Mouse (Mus musculus) embryonic stem cell, embryonic (primary cell): Measurements from ENCODE around the gene Cabcoco1.

Source experiments
- CTCF ChIA-PET, 4 experiments: fragments of 300-600 bp in 2 of 4; fragments of 350-600 bp in 2 of 4; sonication (Branson Sonifier 250); formaldehyde crosslinking; loops; one replicate each; lab custom pipeline; 2022; ENCODE audit warnings: inconsistent platforms in 2 of 4; lab: Charles Lee
- POLR2A ChIA-PET, 4 experiments: fragments of 300-600 bp in 2 of 4; fragments of 350-600 bp in 2 of 4; sonication (Branson Sonifier 250); formaldehyde crosslinking; loops; one replicate each; lab custom pipeline; 2022; ENCODE audit warnings: antibody characterized with exemption in 4 of 4, inconsistent platforms in 1 of 4; lab: Charles Lee

Gene Cabcoco1

GRCm38 (mm10) chr10:68445244-68445811 lies 96.4 kb downstream of the Cabcoco1 start:
- POLR2A ChIA-PET = no interaction called here
- CTCF ChIA-PET = no interaction called here

DNA sequence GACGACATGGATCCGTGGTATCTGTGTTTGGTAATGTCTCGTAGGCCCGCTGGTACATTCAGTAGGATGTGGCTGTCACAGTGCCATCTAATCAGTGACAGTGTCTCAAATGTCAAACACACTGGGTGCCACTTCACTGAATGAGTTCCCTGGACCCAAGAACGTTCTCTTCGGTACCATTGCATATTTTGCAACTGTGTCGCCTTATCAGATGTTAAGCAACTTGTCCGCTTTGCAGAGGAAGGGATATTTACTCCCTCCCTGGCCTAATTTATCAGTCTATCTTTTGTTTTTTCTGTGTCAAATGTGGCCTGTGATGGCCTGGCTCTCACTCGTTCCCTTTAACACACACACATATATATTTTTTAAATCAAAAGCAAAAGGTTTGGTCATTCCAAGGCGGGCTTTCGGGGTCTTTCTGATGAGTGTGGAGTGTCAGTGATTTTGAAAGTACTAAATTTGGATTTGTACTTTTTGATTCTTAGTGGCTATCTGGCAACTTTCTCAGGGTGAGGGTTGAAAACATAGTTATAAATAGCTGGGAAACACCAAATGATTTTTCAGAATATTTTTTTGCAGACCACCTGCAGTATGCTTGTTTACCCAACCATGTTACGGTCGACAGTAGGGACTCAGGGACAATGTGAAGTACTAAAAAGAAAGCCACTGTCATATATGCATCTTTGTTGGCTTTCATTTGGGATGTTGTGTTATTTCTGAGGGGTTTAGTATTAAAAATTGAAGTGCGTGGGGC lies 97.2 kb downstream of the Cabcoco1 start:
- CTCF ChIA-PET = no interaction called here

DNA sequence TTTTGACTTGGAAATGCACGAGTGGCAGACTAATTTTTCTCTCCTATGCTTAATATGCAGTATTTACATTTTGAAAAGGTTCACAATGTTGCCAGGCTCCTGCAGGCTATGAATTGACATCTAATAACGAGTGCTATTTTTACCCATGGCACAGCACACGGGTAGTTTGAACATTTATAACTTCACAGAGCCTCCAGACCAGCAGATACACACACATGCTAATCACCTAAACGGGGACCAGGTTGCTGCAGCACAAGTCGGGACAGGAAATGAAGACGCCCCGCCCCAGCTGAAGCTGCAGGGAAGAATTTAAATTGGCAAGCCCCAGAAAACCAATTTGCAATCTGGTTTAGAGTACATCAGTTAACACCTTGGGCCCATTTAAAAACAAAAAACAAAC lies 98.6 kb downstream of the Cabcoco1 start:
- POLR2A ChIA-PET = no interaction called here
- CTCF ChIA-PET = no interaction called here

More for the DNA sequence above, 97.2 kb downstream of the Cabcoco1 start:
- POLR2A ChIA-PET = no interaction called here

- CTCF ChIA-PET = no interaction called here
- POLR2A ChIA-PET = no interaction called here
Measured at GRCm38 (mm10) chr10:68442713-68443112, 99.0 kb downstream of the Cabcoco1 start.

DNA sequence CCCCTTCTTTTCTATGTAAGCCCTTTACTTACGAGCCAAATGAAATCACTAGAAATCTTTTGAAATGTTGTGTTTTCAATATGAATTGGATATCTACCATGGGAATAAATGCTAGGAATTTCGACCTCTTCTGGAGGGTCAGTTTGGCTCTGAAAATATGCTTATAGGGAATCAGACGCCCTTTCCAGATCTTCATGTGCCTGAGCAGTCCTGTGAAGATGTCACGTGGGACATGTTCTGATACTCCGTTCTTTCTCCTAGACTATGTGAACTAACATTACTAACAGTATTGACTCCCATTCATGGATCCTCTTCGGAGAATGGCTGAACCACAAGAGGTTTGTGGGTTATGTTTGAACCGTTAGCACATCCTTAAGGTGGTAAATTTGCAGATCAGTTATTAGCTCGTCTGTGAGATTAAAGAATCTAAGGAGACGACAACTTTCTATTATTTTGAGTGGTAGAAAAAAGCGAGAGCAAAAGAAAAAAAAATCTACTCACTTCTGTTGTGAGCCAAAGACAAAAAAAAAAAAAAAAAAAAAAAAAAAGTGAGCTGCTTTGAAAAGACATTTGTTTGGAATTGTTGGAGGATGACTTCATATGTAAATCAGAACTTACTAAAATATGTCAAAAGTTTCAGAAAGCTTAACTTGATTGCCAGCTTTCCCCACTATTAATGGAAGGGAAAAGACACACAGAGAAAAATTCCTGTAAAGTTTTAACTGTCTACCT lies 99.6 kb downstream of the Cabcoco1 start:
- ChIA-PET POLR2A (no interaction called here), CTCF (no interaction called here)

DNA sequence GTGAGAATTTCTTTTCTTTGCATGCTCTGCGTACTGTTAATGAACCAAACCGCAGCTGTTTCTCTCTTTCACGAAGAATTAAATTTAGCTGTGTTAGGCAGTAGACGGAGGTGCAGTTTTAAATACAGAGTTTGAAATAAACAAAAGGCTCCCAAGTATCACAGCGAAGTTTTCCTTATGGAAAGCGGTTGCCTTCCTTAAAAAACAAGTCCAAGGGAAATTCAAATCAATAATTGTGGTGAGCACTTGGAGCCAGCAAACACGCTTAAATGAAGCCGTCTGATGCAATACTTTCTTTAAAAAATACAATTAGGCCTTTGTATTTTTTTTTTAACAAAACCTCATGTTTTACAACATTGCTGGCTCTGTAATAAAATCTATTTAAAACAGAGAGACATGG lies 101.2 kb downstream of the Cabcoco1 start:
- ChIA-PET CTCF (interaction anchor here in 1 of 4 experiments (0.7 kb wide), 1 partner anchor 59 kb away, joined by 3 read pairs; no protein-coding TSS in a partner anchor), POLR2A (no interaction called here)

DNA sequence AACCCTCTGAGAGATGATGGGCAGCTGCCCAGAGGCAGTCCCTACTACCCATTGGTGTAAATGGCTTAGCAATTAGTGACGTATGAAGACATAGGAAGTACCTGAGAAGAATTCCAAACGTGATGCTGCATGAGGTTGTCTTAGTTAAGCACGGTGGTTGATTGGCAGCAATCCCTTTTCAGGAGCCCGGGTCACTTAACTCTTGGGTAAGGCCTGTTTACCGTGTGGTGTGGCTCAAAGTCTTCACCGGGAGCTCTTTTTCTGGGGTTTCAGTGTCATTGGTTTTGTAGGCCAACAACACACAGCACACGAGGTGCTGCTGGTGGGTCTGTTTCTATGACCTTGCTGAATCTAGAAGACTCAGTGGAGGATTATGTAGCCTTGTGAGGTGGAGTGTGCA lies 105.9 kb downstream of the Cabcoco1 start:
- POLR2A ChIA-PET = no interaction called here
- CTCF ChIA-PET = no interaction called here

DNA sequence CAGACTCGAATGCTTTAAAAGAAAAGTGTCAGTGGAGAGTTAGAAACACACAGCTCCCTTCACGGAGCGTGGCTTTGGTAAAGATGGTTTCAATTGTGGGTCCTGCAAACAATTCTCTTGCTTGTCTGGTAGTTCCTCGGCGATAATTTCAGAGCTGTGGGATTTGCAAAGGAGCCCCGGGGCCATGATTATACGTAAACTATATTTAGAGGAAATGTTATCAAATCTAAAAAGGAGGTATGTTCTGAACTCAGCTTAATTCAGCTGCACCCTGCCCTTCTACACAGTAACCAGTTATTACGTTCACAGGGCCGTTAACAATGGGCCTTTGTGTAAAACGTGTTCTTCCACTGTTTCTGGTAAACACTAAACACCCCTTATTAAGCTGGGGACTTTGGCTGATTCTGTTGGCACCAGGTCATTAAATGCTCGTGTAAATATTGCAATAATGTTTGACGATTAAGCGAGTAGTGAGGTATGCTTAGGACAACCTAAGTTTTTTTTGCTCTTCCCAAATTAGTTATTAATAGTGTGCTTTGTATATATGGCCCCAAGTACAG lies 106.6 kb downstream of the Cabcoco1 start:
- CTCF ChIA-PET = interaction anchor here in 1 of 4 experiments (0.6 kb wide), 1 partner anchor 29 kb away, joined by 3 read pairs; no protein-coding TSS in a partner anchor
- POLR2A ChIA-PET = no interaction called here

DNA sequence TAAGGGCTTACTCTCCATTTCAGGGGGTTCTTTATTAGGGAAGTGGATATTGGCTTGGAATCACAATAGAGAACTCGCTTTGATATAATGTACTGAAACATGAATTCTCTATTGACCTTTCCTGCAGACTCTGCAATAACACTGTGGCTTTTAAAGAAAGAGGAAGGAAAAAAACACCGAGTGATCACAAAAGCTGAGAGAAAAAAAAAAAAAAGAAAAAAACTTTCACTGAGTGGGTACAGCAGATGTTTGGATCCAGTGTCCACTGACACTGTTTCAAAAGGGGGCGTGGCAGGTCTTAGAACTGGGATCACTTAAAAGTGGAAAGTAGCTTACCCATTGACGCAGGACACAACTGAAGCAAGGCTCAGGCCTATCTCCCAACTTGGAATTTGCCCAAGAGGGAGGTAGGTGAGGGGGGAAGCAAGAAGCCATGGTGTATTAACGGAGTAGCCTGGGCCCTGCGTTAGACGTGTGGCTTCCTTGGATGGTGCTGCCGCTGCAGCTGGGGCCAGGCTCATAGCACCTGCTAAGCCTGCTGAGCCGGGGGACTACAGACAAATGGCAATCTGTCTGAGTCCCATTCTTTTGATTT lies 107.6 kb downstream of the Cabcoco1 start:
- ChIA-PET POLR2A (no interaction called here), CTCF (interaction anchor here in 1 of 4 experiments (0.6 kb wide), 1 partner anchor 30 kb away, joined by 3 read pairs; no protein-coding TSS in a partner anchor)

GRCm38 (mm10) chr10:68431346-68431745 lies 110.3 kb downstream of the Cabcoco1 start:
- ChIA-PET CTCF (interaction anchor here in 1 of 4 experiments (0.6 kb wide), 2 partner anchors 477 to 1225 kb away, joined by 4 to 5 read pairs; no protein-coding TSS in a partner anchor), POLR2A (no interaction called here)

DNA sequence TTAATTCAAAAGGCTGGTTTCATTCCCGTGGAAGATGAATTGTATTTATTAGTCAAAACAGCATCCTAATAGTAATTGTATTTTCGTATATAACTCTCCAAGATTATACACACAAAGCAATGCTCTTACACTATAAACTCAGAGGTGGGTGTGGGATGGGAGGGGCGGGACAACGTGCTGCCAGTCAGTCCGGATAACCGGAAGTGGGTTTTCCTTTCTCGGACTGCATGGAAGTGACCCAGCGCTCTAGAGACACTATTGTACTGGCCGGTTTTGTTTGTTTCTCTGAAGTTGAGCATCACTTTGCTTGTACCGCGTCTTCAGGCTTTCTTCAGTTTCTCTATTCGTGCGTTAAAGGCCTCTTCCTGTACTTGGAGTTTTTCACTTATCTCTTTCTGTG lies 110.8 kb downstream of the Cabcoco1 start:
- POLR2A ChIA-PET = no interaction called here

DNA sequence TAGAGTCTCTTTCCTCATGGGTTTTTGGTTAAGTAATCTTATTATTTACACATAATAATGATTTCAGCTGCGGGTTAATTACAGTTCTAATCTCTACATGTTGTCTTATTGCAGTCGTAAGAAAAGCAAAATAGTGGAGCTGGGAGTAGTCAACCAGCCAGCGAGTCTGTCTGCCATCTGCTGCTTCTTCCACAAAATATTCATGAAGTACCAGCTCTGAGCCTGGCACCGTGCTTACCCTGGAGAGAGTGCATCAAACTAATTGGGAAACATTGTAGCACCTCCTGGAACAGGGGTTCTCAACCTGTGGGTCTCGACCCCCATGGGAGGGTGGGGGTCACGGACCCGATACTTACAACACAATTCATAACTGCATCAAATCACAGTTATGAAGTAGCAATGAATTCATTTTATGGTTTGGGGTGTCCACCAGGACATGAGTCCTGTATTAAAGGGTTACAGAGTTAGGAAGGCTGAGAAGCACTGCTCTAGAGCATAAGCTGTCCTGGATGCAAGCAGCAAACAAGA lies 121.2 kb downstream of the Cabcoco1 start:
- CTCF ChIA-PET = interaction anchor here in 1 of 4 experiments (0.6 kb wide), 1 partner anchor 138 kb away, joined by 5 read pairs; no protein-coding TSS in a partner anchor
- POLR2A ChIA-PET = no interaction called here

More for the DNA sequence above, 110.8 kb downstream of the Cabcoco1 start:
- CTCF ChIA-PET = interaction anchor here in 1 of 4 experiments (0.6 kb wide), 1 partner anchor 1225 kb away, joined by 5 read pairs; no protein-coding TSS in a partner anchor

DNA sequence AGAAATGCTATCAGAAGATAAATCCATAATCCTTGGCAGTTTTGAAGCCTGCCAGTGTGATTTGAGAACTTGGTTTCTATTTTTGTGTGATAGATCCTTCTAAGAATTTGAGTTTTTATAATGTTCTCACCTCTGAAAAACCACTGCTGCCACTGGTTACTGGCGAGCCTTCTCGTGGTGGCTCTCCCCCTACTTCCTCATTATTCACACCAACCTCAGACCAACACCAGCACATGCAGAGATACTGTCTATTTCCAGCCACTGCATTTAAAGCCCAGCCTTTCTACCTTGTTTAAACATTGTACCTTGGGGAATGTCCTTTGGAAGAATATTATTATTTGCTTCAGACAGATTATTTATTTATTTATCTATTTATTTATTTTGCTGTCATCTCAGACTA lies 121.8 kb downstream of the Cabcoco1 start:
- CTCF ChIA-PET = no interaction called here
- POLR2A ChIA-PET = no interaction called here

GRCm38 (mm10) chr10:68417074-68417790 lies 124.5 kb downstream of the Cabcoco1 start:
- POLR2A ChIA-PET = no interaction called here

GRCm38 (mm10) chr10:68405936-68406335 lies 135.8 kb downstream of the Cabcoco1 start:
- ChIA-PET CTCF (no interaction called here), POLR2A (no interaction called here)

More at GRCm38 (mm10) chr10:68417074-68417790, 124.5 kb downstream of the Cabcoco1 start:
- CTCF ChIA-PET = no interaction called here

GRCm38 (mm10) chr10:68396786-68397185 lies 144.9 kb downstream of the Cabcoco1 start:
- CTCF ChIA-PET = interaction anchor here in 1 of 4 experiments (0.7 kb wide), 1 partner anchor 344 kb away, joined by 5 read pairs; no protein-coding TSS in a partner anchor
- POLR2A ChIA-PET = no interaction called here

GRCm38 (mm10) chr10:68396083-68396482 lies 145.6 kb downstream of the Cabcoco1 start:
- POLR2A ChIA-PET = no interaction called here
- CTCF ChIA-PET = no interaction called here

DNA sequence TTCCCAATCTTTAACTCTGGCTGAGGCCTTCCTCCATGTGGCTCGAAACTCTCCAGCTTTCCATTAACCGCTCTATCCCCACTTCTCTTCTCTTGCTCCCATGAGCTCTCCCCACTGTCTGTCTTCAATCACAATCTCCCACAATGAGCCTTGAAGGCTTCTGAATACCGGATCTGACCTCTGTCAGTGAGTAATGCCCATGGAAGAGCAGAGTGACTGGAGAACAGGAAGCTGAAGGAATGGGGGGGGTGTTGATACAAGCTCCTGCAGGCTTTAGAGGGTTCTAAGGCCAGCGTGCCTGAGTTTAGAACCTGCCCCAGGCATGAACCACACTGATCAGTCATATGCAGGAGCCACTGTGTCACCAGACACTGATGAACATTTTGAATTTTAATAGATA lies 150.1 kb downstream of the Cabcoco1 start:
- ChIA-PET POLR2A (no interaction called here), CTCF (no interaction called here)
